Mouse (Mus musculus): ENCODE measurements at regions not wholly inside any gene's neighbourhood (a gene's known extent, or its start where the extent isn't known, plus 50 kb on each side); places are given as distances from the start of the nearest gene placed in this dataset.

DNA sequence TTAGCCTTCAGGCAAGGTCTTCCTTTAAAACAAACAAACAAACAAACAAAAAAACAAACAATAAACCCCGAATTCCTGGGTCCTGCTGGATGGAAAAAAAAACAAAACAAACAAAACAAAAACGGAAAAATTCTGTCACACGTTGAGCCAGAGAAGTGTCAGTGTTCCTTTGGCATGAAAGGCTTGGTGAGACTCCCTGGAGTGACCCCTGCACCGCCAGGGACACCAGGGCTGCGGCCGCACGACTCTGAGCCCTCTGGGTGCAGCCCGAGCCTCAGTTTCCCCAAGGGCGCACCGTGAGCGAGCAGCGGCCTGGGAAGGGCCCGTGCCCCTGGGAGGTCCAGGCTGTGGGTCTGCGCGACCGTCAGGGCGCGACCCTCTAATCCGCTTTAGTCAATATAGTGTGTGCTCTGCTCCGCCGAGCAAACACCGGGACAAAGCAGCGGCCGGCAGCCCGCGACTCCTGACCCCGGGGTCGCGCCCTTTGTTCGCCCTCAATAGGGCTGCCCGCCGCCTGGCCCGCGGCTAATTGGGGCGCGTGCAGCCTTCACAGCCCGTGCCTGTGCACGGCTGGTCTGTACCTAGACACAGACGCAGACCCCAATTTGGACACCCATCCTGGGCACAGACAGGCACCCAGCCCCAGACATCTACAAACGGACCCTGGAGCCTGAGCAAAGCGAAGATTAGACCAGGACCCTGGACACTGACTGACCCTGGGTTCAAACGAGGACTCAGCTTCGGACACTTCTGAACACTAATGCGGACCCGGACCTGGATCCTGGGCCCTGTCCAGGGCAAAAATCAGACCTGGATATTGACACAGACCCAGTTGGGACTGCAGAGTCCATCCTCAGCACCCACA is 74.0 kb upstream of the Ppara start:
- no peak for DNase-seq (ENCODE audit: low spot score in 2 of 2)

DNA sequence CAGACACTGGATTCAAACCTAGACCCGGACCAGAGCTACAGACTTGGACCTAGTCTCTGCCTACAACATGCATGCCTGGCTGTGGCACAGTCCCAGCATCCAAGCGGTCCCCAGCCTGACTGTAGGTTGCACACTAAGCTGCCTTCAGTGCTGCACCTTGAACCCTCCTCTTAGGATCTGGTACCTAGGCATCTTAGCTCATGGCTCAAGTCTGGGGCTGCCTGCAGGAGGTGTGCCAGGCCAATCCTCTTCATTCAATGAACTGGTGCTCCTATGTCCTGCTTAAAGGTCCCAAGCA is 73.4 kb upstream of the Ppara start:
- no peak for DNase-seq (ENCODE audit: low spot score in 2 of 2)

DNA sequence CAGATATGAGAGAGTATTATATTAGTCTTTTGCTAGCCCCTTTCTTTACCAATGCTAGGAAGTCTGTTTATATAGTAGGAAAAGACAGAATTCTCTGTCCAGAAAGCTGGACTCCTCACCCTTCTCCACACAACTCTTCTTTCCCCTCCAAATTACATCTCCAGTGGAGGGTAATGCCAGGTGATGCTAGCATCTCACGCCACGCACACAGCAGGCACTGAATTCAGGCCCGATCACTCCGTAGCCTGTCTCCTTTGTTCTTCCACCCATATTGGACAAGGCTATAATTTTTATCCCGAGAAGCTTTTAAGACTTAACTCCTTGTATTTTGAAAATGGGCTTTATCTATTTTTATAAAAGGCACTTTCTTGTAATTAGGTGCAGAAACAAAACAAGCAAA is 73.0 kb upstream of the Ppara start:
- DNase-seq (ENCODE audit: low spot score in 2 of 2), result no peak

DNA sequence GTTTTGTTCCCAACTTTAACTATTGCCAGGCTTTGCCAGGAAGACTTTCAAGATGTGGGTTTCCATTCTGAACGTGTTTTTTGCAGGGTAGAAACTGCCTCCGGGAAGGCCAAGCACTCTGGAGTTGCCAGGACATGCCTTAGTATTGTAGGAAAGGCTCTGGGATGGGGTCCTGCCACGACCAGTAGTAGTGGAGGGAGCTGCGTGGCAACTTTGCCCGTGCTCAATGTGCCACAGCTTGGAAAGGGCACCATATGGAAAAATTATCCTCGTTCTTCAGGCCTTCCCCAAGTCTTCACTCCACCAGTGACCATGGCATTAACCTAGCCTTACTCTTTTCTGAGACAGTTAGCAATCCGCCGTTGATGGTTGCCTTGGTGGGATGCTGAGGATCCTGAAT is 72.5 kb upstream of the Ppara start:
- no peak for DNase-seq (ENCODE audit: low spot score in 2 of 2)

DNA sequence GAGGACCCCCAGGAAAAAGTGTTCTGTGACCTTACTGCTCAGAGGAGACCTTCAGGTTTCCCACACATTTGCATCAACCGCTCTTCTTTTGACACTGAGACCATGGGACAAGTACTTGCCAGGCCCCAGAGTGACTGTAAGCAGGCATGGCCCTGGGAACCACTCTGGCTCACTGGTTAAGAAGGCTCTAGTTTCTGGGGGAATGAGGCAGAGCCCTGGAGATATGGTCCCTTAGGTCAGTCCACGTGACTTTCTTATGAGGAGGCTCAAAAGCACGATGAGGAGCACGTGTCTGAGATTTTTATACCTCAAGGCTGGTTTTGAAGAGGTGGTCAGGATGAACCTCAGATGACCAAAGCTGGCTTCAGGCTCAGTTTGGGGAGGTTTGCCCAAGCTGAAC is 72.1 kb upstream of the Ppara start:
- no peak for DNase-seq (ENCODE audit: low spot score in 2 of 2)

DNA sequence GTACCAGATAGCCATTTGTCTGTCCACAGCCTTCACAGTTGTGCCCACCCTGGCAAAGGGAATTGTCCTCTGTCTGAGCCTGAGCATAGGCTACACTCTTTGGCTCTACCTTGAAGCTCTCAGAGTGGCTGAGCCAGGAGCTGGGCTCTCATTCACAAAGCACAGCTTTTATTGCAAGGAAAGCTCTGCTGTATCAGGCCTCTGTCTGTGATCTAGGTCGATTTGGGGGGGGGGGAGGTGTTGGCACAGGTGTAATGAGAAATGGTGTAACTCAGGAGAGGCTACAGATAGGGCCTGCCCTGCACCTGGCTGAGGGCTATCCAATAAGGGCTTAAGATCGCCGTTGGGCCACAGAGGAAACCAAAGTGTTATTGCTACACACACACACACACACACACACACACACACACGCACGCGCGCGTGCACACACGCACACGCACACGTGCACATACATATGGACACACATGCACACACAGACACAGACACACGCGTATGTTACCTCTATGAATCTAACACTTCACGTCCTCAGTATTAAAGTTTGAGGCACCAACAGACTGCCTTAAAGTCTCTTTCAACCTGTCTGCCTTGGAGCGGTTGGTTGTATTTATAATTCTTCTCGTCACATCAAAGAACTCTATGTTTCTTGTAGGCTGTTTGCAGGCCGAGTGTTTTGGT is 70.9 kb upstream of the Ppara start:
- DNase-seq (ENCODE audit: low spot score in 2 of 2), result no peak

DNA sequence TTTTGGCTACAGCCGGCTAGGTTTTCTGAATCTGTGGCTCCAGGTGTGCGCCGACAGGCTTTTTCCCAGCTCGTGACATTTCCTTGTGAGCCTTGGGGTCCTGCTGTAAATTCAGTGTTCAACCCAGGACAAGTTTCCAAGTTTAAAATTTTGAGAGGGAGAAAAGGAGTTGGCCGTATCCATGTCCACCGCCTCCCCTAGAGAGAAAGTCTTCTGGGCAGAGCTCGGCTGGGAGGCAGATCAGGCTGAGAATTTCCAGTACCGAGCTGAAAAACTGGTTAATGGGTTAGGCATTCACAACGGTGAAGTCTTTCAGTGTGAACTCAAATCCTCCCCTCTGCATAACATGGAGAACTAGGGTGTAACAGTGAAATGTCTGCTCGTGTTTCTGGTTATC is 70.4 kb upstream of the Ppara start:
- DNase-seq (ENCODE audit: low spot score in 2 of 2), result no peak

DNA sequence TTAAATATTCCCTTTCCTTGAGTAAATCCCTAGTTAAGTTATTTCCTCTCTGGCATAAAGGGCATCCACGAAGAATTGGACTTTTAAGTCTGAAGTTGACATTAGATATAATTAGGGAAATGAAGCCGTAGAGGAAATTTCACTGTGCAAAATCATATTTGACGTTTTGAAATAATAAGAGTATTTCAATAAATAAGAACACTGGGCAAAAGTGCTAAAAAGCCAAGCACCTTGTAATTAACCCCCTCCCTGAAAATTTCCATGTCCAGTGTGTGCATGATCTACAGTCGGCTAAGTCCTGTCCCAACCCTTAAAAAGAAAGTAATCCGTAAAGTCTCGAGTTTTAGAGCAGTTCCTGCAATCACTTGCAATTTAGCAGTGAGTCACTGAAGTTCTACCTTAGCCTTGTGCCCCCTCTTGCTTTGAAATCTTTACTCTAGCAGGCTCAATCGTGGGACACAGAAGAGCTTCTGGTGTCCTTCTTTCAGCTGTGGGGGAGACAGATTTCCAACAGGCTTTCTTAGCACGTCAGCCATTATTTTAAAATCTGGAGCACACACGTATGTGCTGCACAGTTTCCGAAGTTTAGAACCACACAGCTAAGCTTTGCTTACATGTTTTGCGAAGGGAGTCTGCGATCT is 69.5 kb upstream of the Ppara start:
- DNase-seq (ENCODE audit: low spot score in 2 of 2), result no peak

DNA sequence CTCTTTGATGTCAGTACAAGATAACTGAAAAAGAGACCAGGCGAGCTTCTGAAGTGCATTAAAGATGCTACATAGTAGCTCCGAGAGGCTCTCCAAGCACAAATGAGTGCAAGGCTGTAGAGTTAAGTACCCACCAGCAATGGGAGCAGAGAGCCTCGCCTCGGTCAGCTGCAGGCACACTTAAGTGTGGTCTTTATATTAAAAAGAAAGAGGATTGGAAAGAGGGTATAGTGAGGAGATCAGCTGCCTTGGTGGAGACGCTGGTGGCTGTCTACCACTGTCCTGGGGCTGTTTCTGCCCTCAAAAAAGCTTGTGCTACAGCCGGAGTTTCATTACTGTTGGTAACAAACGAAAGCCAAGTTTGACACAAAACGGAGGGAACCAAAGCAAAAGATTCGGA is 68.3 kb upstream of the Ppara start:
- DNase-seq (ENCODE audit: low spot score in 2 of 2), result no peak

DNA sequence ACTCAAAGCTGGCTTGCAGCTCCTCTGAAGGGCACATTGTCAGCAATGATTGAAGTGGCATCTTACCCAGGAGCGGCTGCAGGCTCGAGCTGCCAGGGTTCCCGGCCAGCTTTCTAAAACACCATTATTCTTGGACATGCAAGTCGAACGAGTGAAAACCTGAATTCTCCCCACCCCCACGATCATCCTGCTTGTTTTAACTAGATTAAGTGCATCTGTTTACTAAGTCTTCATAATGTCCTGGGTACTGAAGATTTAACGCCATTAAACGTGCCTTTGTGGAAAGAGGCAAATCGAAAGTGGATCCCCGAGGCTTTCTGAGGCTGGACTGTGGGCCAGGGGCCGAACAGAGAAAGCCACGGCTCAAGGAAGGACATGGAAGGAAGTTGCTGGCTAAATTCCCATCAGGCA is 67.4 kb upstream of the Ppara start:
- no peak for DNase-seq (ENCODE audit: low spot score in 2 of 2)

DNA sequence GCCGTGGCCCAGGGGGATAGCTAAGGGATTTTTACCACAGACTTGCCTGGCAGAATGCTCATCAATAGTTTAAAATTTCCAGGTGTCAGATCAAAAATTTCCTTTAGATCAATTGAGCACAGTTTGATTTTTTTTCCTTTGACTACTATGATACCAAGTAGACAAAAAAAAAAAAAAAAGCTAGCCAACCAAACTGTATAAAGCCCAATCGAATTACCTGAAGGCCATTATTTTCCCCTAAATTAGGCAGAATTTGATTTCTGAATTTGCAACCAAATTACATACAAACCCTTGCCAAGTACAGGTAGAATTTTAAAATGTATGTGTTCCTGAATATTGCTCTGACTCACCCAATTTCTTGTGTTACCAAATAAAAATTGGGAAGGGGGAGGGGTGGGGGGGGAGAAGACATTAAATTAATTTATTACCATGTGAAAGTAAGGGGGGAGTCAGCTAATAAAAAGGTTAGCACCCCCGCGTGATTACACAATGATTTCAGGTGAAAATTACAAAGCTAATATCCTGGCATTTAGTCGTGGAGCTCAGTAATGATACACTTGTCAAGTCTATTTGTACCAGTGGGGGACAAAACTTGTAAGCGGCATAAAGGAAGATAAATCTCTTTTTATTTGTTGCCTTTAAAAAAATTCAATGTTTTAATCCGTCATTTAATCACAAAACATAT is 66.7 kb upstream of the Ppara start:
- DNase-seq (ENCODE audit: low spot score in 2 of 2), result no peak

DNA sequence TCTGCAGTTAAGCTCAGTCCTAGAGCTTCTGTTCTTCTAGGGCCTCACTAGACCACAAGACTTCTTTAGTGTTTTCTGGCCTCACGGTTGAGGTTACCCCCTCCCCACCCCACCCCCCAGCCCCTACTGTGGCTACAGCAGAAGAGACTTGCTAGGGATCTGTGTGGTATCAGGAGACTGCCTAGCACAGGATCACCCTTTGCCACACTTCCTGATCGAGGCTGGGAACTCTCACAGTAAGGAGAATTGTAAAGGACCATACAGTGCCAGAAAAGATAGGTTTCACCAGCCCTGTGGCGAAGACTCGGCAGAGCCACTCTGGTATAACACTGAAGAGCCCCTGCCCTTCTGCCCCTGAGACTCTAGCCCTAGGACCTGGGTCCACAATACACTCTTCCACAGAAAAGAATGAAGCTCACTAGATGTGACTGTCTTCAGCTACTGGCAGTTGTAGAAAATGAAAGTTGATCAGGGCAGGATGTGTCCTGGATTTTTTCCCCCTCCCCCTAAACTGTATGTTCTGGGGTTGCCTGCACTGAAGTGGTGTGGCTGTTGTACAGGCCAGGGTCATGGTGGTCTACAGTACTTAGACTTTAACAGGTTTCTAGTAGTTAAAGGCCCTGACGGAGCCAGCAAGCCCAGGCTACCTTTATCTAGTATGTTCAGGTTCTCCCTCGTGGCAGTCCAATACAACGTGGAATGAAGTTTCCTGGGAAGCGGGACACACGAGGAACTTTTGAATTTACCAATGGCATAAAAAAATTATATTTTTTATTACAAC is 65.7 kb upstream of the Ppara start:
- DNase-seq (ENCODE audit: low spot score in 2 of 2), result no peak

DNA sequence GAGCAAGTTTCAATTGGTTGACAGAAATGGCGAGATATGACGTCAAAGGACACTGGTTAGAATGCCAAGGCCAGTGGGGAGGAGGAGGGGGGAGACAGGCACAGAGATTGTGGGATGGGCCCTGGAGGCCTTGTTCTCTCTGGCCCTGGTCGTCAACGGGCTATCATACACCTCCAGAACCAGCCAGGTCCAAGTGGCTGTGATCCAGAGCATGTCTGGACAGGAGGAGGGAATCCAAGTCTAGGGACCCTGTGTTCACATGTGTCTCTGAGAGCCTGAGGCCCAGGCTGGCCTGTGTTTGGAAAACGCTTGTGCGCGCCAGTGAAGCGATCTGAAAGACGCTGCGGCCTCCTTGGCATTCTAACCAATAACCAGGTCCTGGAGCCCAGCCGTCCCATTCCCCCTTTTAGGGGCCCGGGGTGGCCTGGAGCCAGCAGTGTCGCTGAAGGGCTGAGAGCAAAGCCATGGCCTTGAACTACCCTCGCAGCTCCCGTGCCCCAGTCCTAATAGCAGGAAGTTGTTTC is 65.1 kb upstream of the Ppara start:
- DNase-seq (ENCODE audit: low spot score in 2 of 2), result peak; percentile 77

DNA sequence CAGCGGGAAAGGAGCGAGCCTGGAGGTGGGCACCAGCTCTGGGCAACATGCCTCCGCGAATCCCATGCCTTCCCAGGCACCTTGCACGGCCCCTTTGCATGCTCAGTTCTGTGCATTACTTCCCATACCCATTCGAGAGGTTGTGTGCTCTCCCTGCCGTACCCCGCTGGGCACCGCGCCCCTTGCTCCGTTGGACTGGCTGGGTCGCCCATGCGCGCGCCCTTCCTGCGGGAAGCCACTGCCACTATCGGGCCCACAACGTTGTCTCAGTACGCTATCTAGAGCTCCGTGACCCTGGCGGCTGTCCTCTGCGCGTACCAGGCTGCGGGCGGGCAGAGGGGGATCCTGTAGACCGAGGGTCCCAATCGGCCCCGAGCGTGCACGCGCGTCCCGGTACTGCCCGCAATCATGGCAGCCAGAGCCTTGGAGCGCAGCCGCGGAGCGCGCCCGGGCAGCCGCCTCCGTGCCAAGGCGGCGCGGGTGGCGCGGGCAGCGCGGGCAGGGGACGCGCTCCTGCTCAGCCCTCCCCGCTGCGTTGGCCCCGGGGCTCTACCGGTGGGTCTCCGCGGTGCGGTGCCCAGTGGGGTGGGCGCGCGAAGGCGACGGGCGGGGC is 64.5 kb upstream of the Ppara start:
- peak in 1 of 2 experiments; percentile 70 for DNase-seq (ENCODE audit: low spot score in 2 of 2)

DNA sequence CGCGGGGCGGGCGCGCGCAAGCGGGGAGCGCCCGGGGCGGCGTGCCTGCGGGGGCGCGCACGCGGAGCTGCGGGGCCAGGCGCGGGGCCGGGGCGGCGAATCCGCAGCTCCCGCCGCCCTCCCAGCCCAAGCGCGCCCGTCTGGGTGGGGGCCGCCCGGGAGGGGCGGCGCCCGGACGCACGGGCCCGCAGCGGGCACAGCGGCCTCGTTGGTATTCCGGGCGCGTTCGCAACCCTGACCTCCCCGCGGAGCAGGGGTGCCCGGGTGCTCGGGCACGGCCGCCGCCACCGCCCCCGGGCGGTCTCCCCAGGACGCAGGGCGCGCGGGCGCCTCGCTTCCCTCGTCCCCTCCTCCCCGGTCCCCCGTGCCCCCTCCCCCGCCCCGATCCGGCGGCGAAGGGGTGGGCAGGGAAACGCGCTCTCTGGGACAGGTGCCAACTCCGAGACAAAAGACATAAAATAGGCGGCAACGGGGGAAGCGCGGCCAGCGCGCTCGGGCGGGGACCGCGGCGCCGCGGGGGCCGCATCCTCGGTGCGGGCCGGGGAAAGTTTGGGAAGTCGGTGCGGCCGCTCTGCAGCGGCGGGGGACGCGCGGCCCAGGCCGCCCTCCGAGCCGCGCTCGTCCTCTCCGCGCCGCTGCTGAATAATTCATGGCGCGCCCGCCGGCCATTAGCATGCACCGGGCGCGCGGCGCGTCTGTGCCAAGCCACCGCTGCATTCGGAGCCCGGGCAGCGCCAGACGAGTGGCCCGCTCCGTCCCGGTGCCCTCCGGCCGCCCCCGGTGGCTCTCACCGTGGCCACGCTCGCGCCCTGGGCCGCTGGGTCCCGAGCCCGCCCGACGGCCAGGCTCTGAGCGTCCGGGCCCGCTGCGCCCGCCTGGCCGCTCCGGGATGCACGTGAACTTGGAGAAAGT is 63.7 kb upstream of the Ppara start:
- peak; percentile 89 to 92 for DNase-seq (ENCODE audit: low spot score in 2 of 2)

DNA sequence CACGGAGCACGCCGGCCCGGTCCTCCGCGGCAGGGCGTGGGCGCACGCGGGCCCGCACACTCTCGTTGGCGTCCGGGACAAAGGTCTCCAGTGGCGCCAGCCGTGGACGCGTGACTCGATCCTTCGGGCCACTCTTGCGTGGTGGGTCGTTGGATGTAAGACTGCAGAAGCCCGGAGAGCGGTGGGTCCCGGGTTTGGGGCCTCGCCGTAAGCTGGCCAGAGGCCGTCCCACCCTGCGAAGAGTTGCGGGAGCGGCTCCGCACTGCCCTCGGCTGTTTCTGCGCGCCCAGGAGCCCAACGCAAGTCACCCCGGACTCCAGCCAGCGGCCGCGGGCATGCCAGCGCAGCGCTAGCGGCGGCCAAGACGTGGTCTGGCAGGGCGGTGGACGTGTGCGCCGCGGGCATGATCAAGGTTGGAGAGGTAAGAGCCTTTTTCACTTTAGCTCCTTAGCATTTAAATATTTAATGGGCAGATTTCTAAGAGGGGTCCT is 63.0 kb upstream of the Ppara start:
- DNase-seq (ENCODE audit: low spot score in 2 of 2), result no peak

DNA sequence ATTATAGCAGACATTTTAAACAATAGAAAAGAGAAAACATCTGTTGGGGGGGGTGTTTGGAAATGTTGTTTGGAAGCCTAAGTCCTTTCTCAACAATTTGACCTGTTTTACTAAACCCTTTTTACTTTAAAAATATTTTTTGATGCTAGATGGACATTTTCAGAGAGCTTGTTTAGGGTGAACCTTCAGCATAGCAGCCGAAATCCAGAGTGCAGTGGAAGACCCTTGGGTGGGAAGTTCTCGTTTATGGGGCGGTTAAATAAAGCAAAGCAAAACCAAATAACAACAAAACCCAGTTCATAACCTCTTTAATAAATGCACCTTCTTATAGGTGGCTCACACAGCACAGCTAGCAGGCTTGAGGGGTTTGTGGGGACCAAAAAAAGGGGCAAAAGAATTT is 62.4 kb upstream of the Ppara start:
- DNase-seq (ENCODE audit: low spot score in 2 of 2), result no peak

DNA sequence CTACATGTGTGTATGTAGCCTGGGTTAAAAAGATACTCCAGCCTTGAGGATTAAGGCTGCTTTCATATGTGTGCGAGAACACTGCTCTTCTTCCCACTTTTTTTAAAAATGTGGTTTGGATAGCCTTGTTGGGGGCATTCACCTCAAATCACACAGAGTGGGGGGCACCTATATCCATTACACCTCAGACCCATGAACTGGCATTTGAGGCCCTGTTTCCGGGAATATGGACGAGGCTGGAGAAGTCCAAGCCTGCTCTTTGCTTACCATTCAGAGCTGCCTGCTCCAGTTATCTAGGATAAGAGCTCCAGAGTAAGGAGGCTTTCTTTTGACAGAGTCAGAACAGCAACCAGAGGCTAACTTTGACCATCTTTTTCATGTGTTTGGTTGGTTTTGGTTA is 61.9 kb upstream of the Ppara start:
- no peak for DNase-seq (ENCODE audit: low spot score in 2 of 2)

DNA sequence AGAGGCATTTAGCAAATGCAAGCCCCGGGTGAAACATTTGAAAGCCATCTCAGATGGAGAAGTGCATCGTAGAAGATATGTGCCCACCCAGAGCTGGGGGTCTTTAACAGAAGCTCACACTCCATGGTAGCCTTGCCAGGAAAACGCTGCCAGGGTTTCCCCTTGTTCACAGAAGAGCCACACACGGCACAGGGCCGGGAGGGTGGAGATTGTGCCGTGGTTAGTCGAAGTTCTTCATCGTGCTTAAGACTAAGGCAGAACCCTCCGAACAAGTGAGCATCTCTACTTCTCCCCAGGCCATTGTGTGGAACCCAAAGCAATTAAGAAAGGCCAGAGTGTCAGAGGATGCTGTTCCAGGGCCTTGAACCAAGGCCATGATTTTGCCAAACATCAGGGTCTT is 61.3 kb upstream of the Ppara start:
- no peak for DNase-seq (ENCODE audit: low spot score in 2 of 2)

Data from urinary bladder, postnatal 4 days (tissue).